Mouse (Mus musculus): Measurements from ENCODE around the gene Cux2. TPM values are rescaled to one million over a fixed set of nuclear protein-coding genes. Genes with fewer than 3 reads are reported as not detected.

The Cux2 gene
- polyA plus RNA-seq, 1 experiment = 1.2 TPM

GRCm38 (mm10) chr5:121985855-121986254 lies 64.0 kb downstream of the Cux2 start:
- no peak overlapping the region for H3K4me3 ChIP-seq (replicated peaks; ENCODE audit: control insufficient read depth, low read depth, low read length)
- 90% methylated on average over 9 of the region's 9 CpGs for WGBS
- H3K27ac ChIP-seq (ENCODE audit: control insufficient read depth, insufficient read depth, low read depth, low read length, poor library complexity) = no peak overlapping the region

GRCm38 (mm10) chr5:121981650-121982131 lies 68.2 kb downstream of the Cux2 start:
- no peak overlapping the region for H3K4me3 ChIP-seq (replicated peaks; ENCODE audit: control insufficient read depth, low read depth, low read length)
- H3K27ac ChIP-seq (ENCODE audit: control insufficient read depth, insufficient read depth, low read depth, low read length, poor library complexity) = no peak overlapping the region
- TF ChIP-seq POLR2A (IDR thresholded peaks at IDR 0.05; ENCODE audit: borderline replicate concordance, control insufficient read depth, low read depth, low read length) = no peak
- no peak for TF ChIP-seq CTCF (IDR thresholded peaks at IDR 0.05; ENCODE audit: control insufficient read depth, insufficient read depth, low read length)
- no peaks in the 10 kb centered on the region for H3K4me1 ChIP-seq (ENCODE audit: control insufficient read depth, insufficient read depth, low read length)
- 70% methylated on average over 16 of the region's 16 CpGs for WGBS

More at GRCm38 (mm10) chr5:121985855-121986254, 64.0 kb downstream of the Cux2 start:
- no peaks in the 10 kb centered on the region for H3K4me1 ChIP-seq (ENCODE audit: control insufficient read depth, insufficient read depth, low read length)
- TF ChIP-seq POLR2A (IDR thresholded peaks at IDR 0.05; ENCODE audit: borderline replicate concordance, control insufficient read depth, low read depth, low read length) (no peak), CTCF (IDR thresholded peaks at IDR 0.05; ENCODE audit: control insufficient read depth, insufficient read depth, low read length) (no peak)

- 86% methylated on average over 12 of the region's 12 CpGs for WGBS
- H3K4me1 ChIP-seq (ENCODE audit: control insufficient read depth, insufficient read depth, low read length) = no peaks in the 10 kb centered on the region
- no peak for TF ChIP-seq POLR2A (IDR thresholded peaks at IDR 0.05; ENCODE audit: borderline replicate concordance, control insufficient read depth, low read depth, low read length)
- TF ChIP-seq CTCF (IDR thresholded peaks at IDR 0.05; ENCODE audit: control insufficient read depth, insufficient read depth, low read length) = no peak
- no peak overlapping the region for H3K27ac ChIP-seq (ENCODE audit: control insufficient read depth, insufficient read depth, low read depth, low read length, poor library complexity)
- H3K4me3 ChIP-seq (replicated peaks; ENCODE audit: control insufficient read depth, low read depth, low read length) = no peak overlapping the region
These were observed 73.6 kb downstream of the Cux2 start for GRCm38 (mm10) chr5:121976331-121976730.

- 84% methylated on average over 10 of the region's 10 CpGs for WGBS
- Histone ChIP-seq H3K27ac (ENCODE audit: control insufficient read depth, insufficient read depth, low read depth, low read length, poor library complexity) (no peak overlapping the region), H3K4me3 (replicated peaks; ENCODE audit: control insufficient read depth, low read depth, low read length) (no peak overlapping the region), H3K4me1 (ENCODE audit: control insufficient read depth, insufficient read depth, low read length) (no peaks in the 10 kb centered on the region; the same call in 1 of the 2 replicates)
- TF ChIP-seq CTCF (IDR thresholded peaks at IDR 0.05; ENCODE audit: control insufficient read depth, insufficient read depth, low read length) (no peak), POLR2A (IDR thresholded peaks at IDR 0.05; ENCODE audit: borderline replicate concordance, control insufficient read depth, low read depth, low read length) (no peak)
These were observed 76.4 kb downstream of the Cux2 start for GRCm38 (mm10) chr5:121973541-121973940.

- 68% methylated on average over 23 of the region's 23 CpGs for WGBS
- TF ChIP-seq CTCF (IDR thresholded peaks at IDR 0.05; ENCODE audit: control insufficient read depth, insufficient read depth, low read length) (no peak), POLR2A (IDR thresholded peaks at IDR 0.05; ENCODE audit: borderline replicate concordance, control insufficient read depth, low read depth, low read length) (no peak)
- H3K4me1 ChIP-seq (ENCODE audit: control insufficient read depth, insufficient read depth, low read length) = no peaks in the 10 kb centered on the region; the same call in 1 of the 2 replicates
- H3K27ac ChIP-seq (ENCODE audit: control insufficient read depth, insufficient read depth, low read depth, low read length, poor library complexity) = no peak overlapping the region
- H3K4me3 ChIP-seq (replicated peaks; ENCODE audit: control insufficient read depth, low read depth, low read length) = no peak overlapping the region
These were observed 77.2 kb downstream of the Cux2 start for GRCm38 (mm10) chr5:121972680-121973192.

GRCm38 (mm10) chr5:121968999-121969398 lies 80.9 kb downstream of the Cux2 start:
- no peak for TF ChIP-seq CTCF (IDR thresholded peaks at IDR 0.05; ENCODE audit: control insufficient read depth, insufficient read depth, low read length)
- no peak for TF ChIP-seq POLR2A (IDR thresholded peaks at IDR 0.05; ENCODE audit: borderline replicate concordance, control insufficient read depth, low read depth, low read length)
- Histone ChIP-seq H3K27ac (ENCODE audit: control insufficient read depth, insufficient read depth, low read depth, low read length, poor library complexity) (no peak overlapping the region), H3K4me1 (ENCODE audit: control insufficient read depth, insufficient read depth, low read length) (no peaks in the 10 kb centered on the region; the same call in 1 of the 2 replicates), H3K4me3 (replicated peaks; ENCODE audit: control insufficient read depth, low read depth, low read length) (no peak overlapping the region)
- WGBS = 92% methylated on average over 15 of the region's 15 CpGs

GRCm38 (mm10) chr5:121968416-121968815 lies 81.5 kb downstream of the Cux2 start:
- no peaks in the 10 kb centered on the region; the same call in 1 of the 2 replicates for H3K4me1 ChIP-seq (ENCODE audit: control insufficient read depth, insufficient read depth, low read length)
- no peak overlapping the region for H3K27ac ChIP-seq (ENCODE audit: control insufficient read depth, insufficient read depth, low read depth, low read length, poor library complexity)
- no peak overlapping the region for H3K4me3 ChIP-seq (replicated peaks; ENCODE audit: control insufficient read depth, low read depth, low read length)
- no peak for TF ChIP-seq CTCF (IDR thresholded peaks at IDR 0.05; ENCODE audit: control insufficient read depth, insufficient read depth, low read length)
- TF ChIP-seq POLR2A (IDR thresholded peaks at IDR 0.05; ENCODE audit: borderline replicate concordance, control insufficient read depth, low read depth, low read length) = no peak
- 87% methylated on average over 15 of the region's 15 CpGs for WGBS

GRCm38 (mm10) chr5:121967520-121967919 lies 82.4 kb downstream of the Cux2 start:
- H3K27ac ChIP-seq (ENCODE audit: control insufficient read depth, insufficient read depth, low read depth, low read length, poor library complexity) = no peak overlapping the region
- TF ChIP-seq CTCF (IDR thresholded peaks at IDR 0.05; ENCODE audit: control insufficient read depth, insufficient read depth, low read length) (no peak), POLR2A (IDR thresholded peaks at IDR 0.05; ENCODE audit: borderline replicate concordance, control insufficient read depth, low read depth, low read length) (no peak)
- no peaks in the 10 kb centered on the region; the same call in 1 of the 2 replicates for H3K4me1 ChIP-seq (ENCODE audit: control insufficient read depth, insufficient read depth, low read length)
- H3K4me3 ChIP-seq (replicated peaks; ENCODE audit: control insufficient read depth, low read depth, low read length) = no peak overlapping the region
- 80% methylated on average over 5 of the region's 5 CpGs for WGBS
